Mouse (Mus musculus): ENCODE measurements around the gene Olfr1047.

DNA sequence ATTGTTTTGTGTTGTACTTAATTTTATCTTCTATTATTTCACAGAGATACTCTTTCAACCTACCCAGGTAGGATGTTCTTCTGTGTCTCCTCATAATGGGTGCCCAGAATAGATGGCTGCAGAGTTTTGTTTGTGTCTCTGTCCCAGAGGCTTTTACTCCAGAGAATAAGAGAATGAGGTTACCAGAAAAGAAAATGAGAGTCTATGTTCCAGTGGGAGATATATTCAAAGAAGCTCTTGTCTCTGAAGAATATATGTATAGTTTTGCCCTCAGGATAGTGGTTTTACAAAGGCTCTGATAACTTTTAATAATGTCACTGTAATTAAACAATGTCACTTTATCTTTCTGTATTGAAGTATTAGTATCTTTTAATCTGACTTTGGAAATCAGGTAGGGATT, 45.6 kb downstream of the Olfr1047 start, which contains the start of gene Olfr52:
- TF ChIP-seq GATA1 (IDR thresholded peaks at IDR 0.05; ENCODE audit: borderline replicate concordance, low read length) (no peak), CTCF (IDR thresholded peaks at IDR 0.05; ENCODE audit: low read depth, low read length) (no peak), TAL1 (conservative IDR thresholded peaks at IDR 0.05; ENCODE audit: low read depth, low read length) (no peak), GATA2 (IDR thresholded peaks at IDR 0.05; ENCODE audit: borderline replicate concordance, low read depth, low read length) (no peak)

All from G1E (cell line).